ENCODE assay signal across 11 mouse cellular contexts in the genomic region with DNA sequence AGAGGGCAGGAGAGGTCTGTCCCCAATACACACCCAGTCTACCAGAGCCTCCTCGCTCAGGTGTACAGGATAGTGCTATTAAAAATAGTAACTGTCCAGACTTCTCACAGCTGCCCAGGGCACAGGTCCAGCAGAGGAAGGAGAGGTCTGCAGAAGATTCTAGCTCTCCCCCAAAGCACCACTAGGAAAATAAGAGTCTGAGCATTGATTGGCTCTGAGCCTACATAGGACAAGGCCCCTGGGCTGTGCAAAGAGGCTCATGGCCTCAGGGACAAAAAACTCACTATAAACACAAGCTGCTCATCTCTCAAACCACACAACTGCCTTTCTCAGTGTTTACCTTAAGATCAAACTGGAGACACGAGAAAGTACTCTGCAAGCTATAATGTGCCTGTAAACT.
DNase-seq lines count a peak whose midpoint lies in the region; ATAC-seq and TF ChIP-seq lines count a peak whose summit lies in the region.
"Had no signal": no experiment of that assay in that cellular context is flagged by ENCODE, and none has a peak within 500 bp of the region (broad histone marks: within the 10 kb centered on the region; RNA-seq: fewer than 3 reads in every experiment).

No protein-coding gene starts in this region.

- H3K4me3 ChIP-seq in gastrocnemius, adult 2 months = no peak overlapping the region
- no peak overlapping the region for H3K4me3 ChIP-seq in heart, embryonic 15.5 days
- H3K4me3 ChIP-seq in limb, embryonic 14.5 days (replicated peaks; ENCODE audit: low read length) = no peak overlapping the region
- H3K4me3 ChIP-seq in layer of hippocampus, adult 2 months = no peak overlapping the region
- no peak overlapping the region for H3K4me3 ChIP-seq in forebrain, postnatal 0 days (ENCODE audit: low read depth, low read length)
- H3K4me3 ChIP-seq: liver, embryonic 15.5 days had no signal

- no peaks in the 10 kb centered on the region for H3K9me3 ChIP-seq in heart, embryonic 15.5 days (replicated peaks)
- H3K9me3 ChIP-seq in limb, embryonic 14.5 days (ENCODE audit: control insufficient read depth, low read length) = no peaks in the 10 kb centered on the region
- H3K9me3 ChIP-seq in forebrain, postnatal 0 days (ENCODE audit: low read length) = no peaks in the 10 kb centered on the region
- H3K9me3 ChIP-seq: liver, embryonic 15.5 days had no signal

- H3K4me2 ChIP-seq in heart, embryonic 15.5 days = no peak overlapping the region
- H3K4me2 ChIP-seq in limb, embryonic 14.5 days (replicated peaks; ENCODE audit: low read depth, low read length, severe bottlenecking) = no peak overlapping the region
- H3K4me2 ChIP-seq in forebrain, postnatal 0 days (ENCODE audit: low read depth) = no peak overlapping the region
- H3K4me2 ChIP-seq: liver, embryonic 15.5 days had no signal

- peaks cover 13% of the 10 kb centered on the region for H3K4me1 ChIP-seq in heart, embryonic 15.5 days (replicated peaks)
- peaks cover 8% of the 10 kb centered on the region; the same call in 1 of the 2 replicates for H3K4me1 ChIP-seq in limb, embryonic 14.5 days (ENCODE audit: control insufficient read depth, insufficient read depth, low read length)
- no peaks in the 10 kb centered on the region for H3K4me1 ChIP-seq in forebrain, postnatal 0 days (ENCODE audit: insufficient read depth)
- H3K4me1 ChIP-seq: liver, embryonic 15.5 days had no signal

- 25% methylated on average over 2 of the region's 2 CpGs for WGBS in heart, embryonic 15.5 days
- 44% methylated on average over 2 of the region's 2 CpGs for WGBS in limb, embryonic 14.5 days
- WGBS in forebrain, postnatal 0 days = 76% methylated on average over 2 of the region's 2 CpGs

- H3K36me3 ChIP-seq in heart, embryonic 15.5 days = no peaks in the 10 kb centered on the region
- H3K36me3 ChIP-seq in limb, embryonic 14.5 days (ENCODE audit: control insufficient read depth, insufficient read depth, low read length) = no peaks in the 10 kb centered on the region
- H3K36me3 ChIP-seq in forebrain, postnatal 0 days (ENCODE audit: insufficient read depth) = no peaks in the 10 kb centered on the region
- H3K36me3 ChIP-seq: liver, embryonic 15.5 days had no signal

- DNase-seq in gastrocnemius, adult 2 months = no peak
- DNase-seq in gastrocnemius, postnatal 14 days = no peak
- peak; percentile 23 for DNase-seq in cerebellum, adult 9-11 months
- DNase-seq in limb, embryonic 14.5 days (ENCODE audit: low spot score) = peak; percentile 37
- no peak for DNase-seq in layer of hippocampus, adult 2 months (ENCODE audit: low spot score in 2 of 2)
- DNase-seq in neural tube, embryonic 10.5 days (ENCODE audit: extremely low spot score, low spot score) = no peak
- DNase-seq in forebrain, postnatal 0 days = no peak
- DNase-seq: adrenal gland, postnatal 36 days; thymus, postnatal 14 days had no signal

- no peak for TF ChIP-seq CTCF in gastrocnemius, adult 2 months (IDR thresholded peaks at IDR 0.05)
- TF ChIP-seq CTCF in layer of hippocampus, adult 2 months (conservative IDR thresholded peaks at IDR 0.05) = no peak
- no peak for TF ChIP-seq CTCF in forebrain, postnatal 0 days (IDR thresholded peaks at IDR 0.05; ENCODE audit: low read depth)

- TF ChIP-seq POLR2A in limb, embryonic 14.5 days (IDR thresholded peaks at IDR 0.05; ENCODE audit: borderline replicate concordance, extremely low read depth, insufficient read depth, insufficient read length) = no peak

- peak overlapping the region; percentile 61 for H3K27ac ChIP-seq in gastrocnemius, adult 2 months
- peak overlapping the region; percentile 49 for H3K27ac ChIP-seq in heart, embryonic 15.5 days
- no peak overlapping the region for H3K27ac ChIP-seq in limb, embryonic 14.5 days (replicated peaks; ENCODE audit: low read depth, low read length)
- no peak overlapping the region for H3K27ac ChIP-seq in layer of hippocampus, adult 2 months
- H3K27ac ChIP-seq in forebrain, postnatal 0 days (ENCODE audit: low read depth, low read length) = no peak overlapping the region
- H3K27ac ChIP-seq: liver, embryonic 15.5 days had no signal

- intact Hi-C loops in gastrocnemius, adult 2 months (cut with DNase I) = no loop called here
- intact Hi-C loops in gastrocnemius, postnatal 14 days (cut with DNase I; ENCODE audit: low total_unique reads) = no loop called here

- peak; percentile 62; the same call in 1 of the 2 replicates for ATAC-seq in heart, embryonic 15.5 days (replicated peaks; ENCODE audit: insufficient number of reproducible peaks, insufficient read depth, low FRiP score, low read depth)
- ATAC-seq in limb, embryonic 14.5 days (ENCODE audit: low FRiP score, low read depth) = no peak
- ATAC-seq in forebrain, postnatal 0 days = no peak

- H3K27me3 ChIP-seq in heart, embryonic 15.5 days = no peaks in the 10 kb centered on the region
- no peaks in the 10 kb centered on the region for H3K27me3 ChIP-seq in limb, embryonic 14.5 days (ENCODE audit: control insufficient read depth, insufficient read depth, low read length)
- H3K27me3 ChIP-seq in forebrain, postnatal 0 days (ENCODE audit: insufficient read depth, low read length) = no peaks in the 10 kb centered on the region
- H3K27me3 ChIP-seq: liver, embryonic 15.5 days had no signal

- no peak overlapping the region for H3K9ac ChIP-seq in heart, embryonic 15.5 days
- H3K9ac ChIP-seq in limb, embryonic 14.5 days (ENCODE audit: low read depth, low read length, severe bottlenecking) = no peak overlapping the region
- H3K9ac ChIP-seq in forebrain, postnatal 0 days = no peak overlapping the region
- H3K9ac ChIP-seq: liver, embryonic 15.5 days had no signal

Comparison
In these comparisons a context has a peak if more than half of its experiments do, and no peak if none do; other contexts are left out.
1. DNase-seq: peak in cerebellum, adult 9-11 months (single experiment) and limb, embryonic 14.5 days (single experiment); none in gastrocnemius, adult 2 months (single experiment), gastrocnemius, postnatal 14 days (single experiment), layer of hippocampus, adult 2 months (0 of 2), neural tube, embryonic 10.5 days (single experiment) and forebrain, postnatal 0 days (single experiment).
2. H3K27ac ChIP-seq: peak in gastrocnemius, adult 2 months (single experiment) and heart, embryonic 15.5 days (single experiment); none in limb, embryonic 14.5 days (single experiment), layer of hippocampus, adult 2 months (single experiment) and forebrain, postnatal 0 days (single experiment).